Mouse (Mus musculus): Measurements from ENCODE around the gene Rab11fip2. TPM values are rescaled to one million over a fixed set of nuclear protein-coding genes. Genes with fewer than 3 reads are reported as not detected.

The Rab11fip2 gene
- polyA plus RNA-seq, 1 experiment from 2014 or later, result 9.2 TPM

GRCm38 (mm10) chr19:59920846-59921245, 22.6 kb downstream of the Rab11fip2 start:
- H3K27me3 ChIP-seq (ENCODE audit: control insufficient read depth, insufficient read depth, low read depth, low read length), result no peaks in the 10 kb centered on the region
- H3K4me1 ChIP-seq (ENCODE audit: control insufficient read depth, insufficient read depth, low read length), result no peaks in the 10 kb centered on the region
- H3K36me3 ChIP-seq (ENCODE audit: control insufficient read depth, insufficient read depth, low read length), result no peaks in the 10 kb centered on the region
- no peak for ATAC-seq
- no peak overlapping the region for H3K4me2 ChIP-seq (ENCODE audit: low read length)
- no peak overlapping the region for H3K9ac ChIP-seq (ENCODE audit: low read depth, low read length)
- H3K4me3 ChIP-seq (ENCODE audit: low read depth, low read length), result no peak overlapping the region
- 63% methylated on average over 3 of the region's 3 CpGs for WGBS
- H3K9me3 ChIP-seq (replicated peaks; ENCODE audit: control insufficient read depth, low read length, poor library complexity, severe bottlenecking), result no peaks in the 10 kb centered on the region
- no peak overlapping the region for H3K27ac ChIP-seq (ENCODE audit: low read length)

- H3K9me3 ChIP-seq (replicated peaks; ENCODE audit: control insufficient read depth, low read length, poor library complexity, severe bottlenecking), result no peaks in the 10 kb centered on the region
- ATAC-seq, result no peak
- 76% methylated on average over 2 of the region's 2 CpGs for WGBS
- H3K4me1 ChIP-seq (ENCODE audit: control insufficient read depth, insufficient read depth, low read length), result no peaks in the 10 kb centered on the region
- no peak overlapping the region for H3K4me3 ChIP-seq (ENCODE audit: low read depth, low read length)
- H3K27ac ChIP-seq (ENCODE audit: low read length), result no peak overlapping the region
- no peaks in the 10 kb centered on the region for H3K36me3 ChIP-seq (ENCODE audit: control insufficient read depth, insufficient read depth, low read length)
- no peak overlapping the region for H3K4me2 ChIP-seq (ENCODE audit: low read length)
- H3K9ac ChIP-seq (ENCODE audit: low read depth, low read length), result no peak overlapping the region
- no peaks in the 10 kb centered on the region for H3K27me3 ChIP-seq (ENCODE audit: control insufficient read depth, insufficient read depth, low read depth, low read length)
Observed at GRCm38 (mm10) chr19:59917901-59918613, 25.4 kb downstream of the Rab11fip2 start.

- H3K4me1 ChIP-seq (ENCODE audit: control insufficient read depth, insufficient read depth, low read length), result peaks cover 3% of the 10 kb centered on the region; the same call in 1 of the 2 replicates
- peaks cover 4% of the 10 kb centered on the region; the same call in 1 of the 2 replicates for H3K36me3 ChIP-seq (ENCODE audit: control insufficient read depth, insufficient read depth, low read length)
- no peak for ATAC-seq
- 31% methylated on average over 4 of the region's 4 CpGs for WGBS
- H3K4me2 ChIP-seq (ENCODE audit: low read length), result no peak overlapping the region
- no peak overlapping the region for H3K4me3 ChIP-seq (ENCODE audit: low read depth, low read length)
- H3K27ac ChIP-seq (ENCODE audit: low read length), result no peak overlapping the region
- H3K9me3 ChIP-seq (replicated peaks; ENCODE audit: control insufficient read depth, low read length, poor library complexity, severe bottlenecking), result no peaks in the 10 kb centered on the region
- H3K27me3 ChIP-seq (ENCODE audit: control insufficient read depth, insufficient read depth, low read depth, low read length), result no peaks in the 10 kb centered on the region
- no peak overlapping the region for H3K9ac ChIP-seq (ENCODE audit: low read depth, low read length)
Observed at GRCm38 (mm10) chr19:59911554-59911953, 31.9 kb downstream of the Rab11fip2 start.

- ATAC-seq, result no peak
- Histone ChIP-seq H3K27me3 (ENCODE audit: control insufficient read depth, insufficient read depth, low read depth, low read length) (no peaks in the 10 kb centered on the region), H3K4me1 (ENCODE audit: control insufficient read depth, insufficient read depth, low read length) (no peaks in the 10 kb centered on the region), H3K27ac (ENCODE audit: low read length) (no peak overlapping the region), H3K9ac (ENCODE audit: low read depth, low read length) (no peak overlapping the region), H3K4me2 (ENCODE audit: low read length) (no peak overlapping the region), H3K36me3 (ENCODE audit: control insufficient read depth, insufficient read depth, low read length) (peaks cover 9% of the 10 kb centered on the region; the same call in 1 of the 2 replicates), H3K4me3 (ENCODE audit: low read depth, low read length) (no peak overlapping the region), H3K9me3 (replicated peaks; ENCODE audit: control insufficient read depth, low read length, poor library complexity, severe bottlenecking) (no peaks in the 10 kb centered on the region)
- WGBS, result 72% methylated on average over 1 of the region's 1 CpGs
Observed at GRCm38 (mm10) chr19:59905296-59906081, 38.0 kb downstream of the Rab11fip2 start.

GRCm38 (mm10) chr19:59899965-59900364, 43.5 kb downstream of the Rab11fip2 start:
- H3K9me3 ChIP-seq (replicated peaks; ENCODE audit: control insufficient read depth, low read length, poor library complexity, severe bottlenecking), result no peaks in the 10 kb centered on the region
- H3K9ac ChIP-seq (ENCODE audit: low read depth, low read length), result no peak overlapping the region
- peaks cover 3% of the 10 kb centered on the region; the same call in 1 of the 2 replicates for H3K36me3 ChIP-seq (ENCODE audit: control insufficient read depth, insufficient read depth, low read length)
- H3K4me1 ChIP-seq (ENCODE audit: control insufficient read depth, insufficient read depth, low read length), result no peaks in the 10 kb centered on the region
- H3K27me3 ChIP-seq (ENCODE audit: control insufficient read depth, insufficient read depth, low read depth, low read length), result no peaks in the 10 kb centered on the region
- no peak overlapping the region for H3K27ac ChIP-seq (ENCODE audit: low read length)
- no peak overlapping the region for H3K4me2 ChIP-seq (ENCODE audit: low read length)
- WGBS, result 92% methylated on average over 4 of the region's 4 CpGs
- no peak for ATAC-seq
- no peak overlapping the region for H3K4me3 ChIP-seq (ENCODE audit: low read depth, low read length)

- WGBS, result 89% methylated on average over 4 of the region's 4 CpGs
Observed at GRCm38 (mm10) chr19:59898301-59898700, 45.2 kb downstream of the Rab11fip2 start.

GRCm38 (mm10) chr19:59889383-59889782, 54.1 kb downstream of the Rab11fip2 start:
- 0 out of 2 replicates have a peak, but pooled peaks cover 2% of the 10 kb centered on the region for H3K4me1 ChIP-seq (ENCODE audit: control insufficient read depth, insufficient read depth, low read length)
- H3K27ac ChIP-seq (ENCODE audit: low read length), result no peak overlapping the region
- ATAC-seq, result no peak
- H3K27me3 ChIP-seq (ENCODE audit: control insufficient read depth, insufficient read depth, low read depth, low read length), result no peaks in the 10 kb centered on the region
- no peak overlapping the region for H3K4me2 ChIP-seq (ENCODE audit: low read length)
- no peak overlapping the region for H3K4me3 ChIP-seq (ENCODE audit: low read depth, low read length)
- H3K9me3 ChIP-seq (replicated peaks; ENCODE audit: control insufficient read depth, low read length, poor library complexity, severe bottlenecking), result no peaks in the 10 kb centered on the region
- H3K9ac ChIP-seq (ENCODE audit: low read depth, low read length), result no peak overlapping the region
- WGBS, result 67% methylated on average over 4 of the region's 4 CpGs
- no peaks in the 10 kb centered on the region for H3K36me3 ChIP-seq (ENCODE audit: control insufficient read depth, insufficient read depth, low read length)

More at GRCm38 (mm10) chr19:59898301-59898700, 45.2 kb downstream of the Rab11fip2 start:
- H3K36me3 ChIP-seq (ENCODE audit: control insufficient read depth, insufficient read depth, low read length), result peaks cover 3% of the 10 kb centered on the region; the same call in 1 of the 2 replicates
- ATAC-seq, result no peak
- H3K9me3 ChIP-seq (replicated peaks; ENCODE audit: control insufficient read depth, low read length, poor library complexity, severe bottlenecking), result no peaks in the 10 kb centered on the region
- H3K4me2 ChIP-seq (ENCODE audit: low read length), result no peak overlapping the region
- no peaks in the 10 kb centered on the region for H3K4me1 ChIP-seq (ENCODE audit: control insufficient read depth, insufficient read depth, low read length)
- no peak overlapping the region for H3K27ac ChIP-seq (ENCODE audit: low read length)
- H3K27me3 ChIP-seq (ENCODE audit: control insufficient read depth, insufficient read depth, low read depth, low read length), result no peaks in the 10 kb centered on the region
- no peak overlapping the region for H3K9ac ChIP-seq (ENCODE audit: low read depth, low read length)
- H3K4me3 ChIP-seq (ENCODE audit: low read depth, low read length), result no peak overlapping the region

GRCm38 (mm10) chr19:59888846-59889245, 54.6 kb downstream of the Rab11fip2 start:
- 97% methylated on average over 2 of the region's 2 CpGs for WGBS
- H3K27ac ChIP-seq (ENCODE audit: low read length), result no peak overlapping the region

GRCm38 (mm10) chr19:59887866-59888265, 55.6 kb downstream of the Rab11fip2 start:
- Histone ChIP-seq H3K36me3 (ENCODE audit: control insufficient read depth, insufficient read depth, low read length) (no peaks in the 10 kb centered on the region), H3K27ac (ENCODE audit: low read length) (no peak overlapping the region), H3K4me2 (ENCODE audit: low read length) (no peak overlapping the region), H3K4me3 (ENCODE audit: low read depth, low read length) (no peak overlapping the region), H3K27me3 (ENCODE audit: control insufficient read depth, insufficient read depth, low read depth, low read length) (no peaks in the 10 kb centered on the region), H3K9me3 (replicated peaks; ENCODE audit: control insufficient read depth, low read length, poor library complexity, severe bottlenecking) (no peaks in the 10 kb centered on the region), H3K4me1 (ENCODE audit: control insufficient read depth, insufficient read depth, low read length) (0 out of 2 replicates have a peak, but pooled peaks cover 2% of the 10 kb centered on the region), H3K9ac (ENCODE audit: low read depth, low read length) (no peak overlapping the region)
- ATAC-seq, result no peak
- 64% methylated on average over 2 of the region's 2 CpGs for WGBS

More at GRCm38 (mm10) chr19:59888846-59889245, 54.6 kb downstream of the Rab11fip2 start:
- no peak overlapping the region for H3K4me2 ChIP-seq (ENCODE audit: low read length)
- no peaks in the 10 kb centered on the region for H3K27me3 ChIP-seq (ENCODE audit: control insufficient read depth, insufficient read depth, low read depth, low read length)
- ATAC-seq, result no peak
- no peaks in the 10 kb centered on the region for H3K9me3 ChIP-seq (replicated peaks; ENCODE audit: control insufficient read depth, low read length, poor library complexity, severe bottlenecking)
- H3K4me3 ChIP-seq (ENCODE audit: low read depth, low read length), result no peak overlapping the region
- no peaks in the 10 kb centered on the region for H3K36me3 ChIP-seq (ENCODE audit: control insufficient read depth, insufficient read depth, low read length)
- 0 out of 2 replicates have a peak, but pooled peaks cover 2% of the 10 kb centered on the region for H3K4me1 ChIP-seq (ENCODE audit: control insufficient read depth, insufficient read depth, low read length)
- H3K9ac ChIP-seq (ENCODE audit: low read depth, low read length), result no peak overlapping the region

Measured in midbrain, embryonic 16.5 days (tissue).